Mouse (Mus musculus) liver, embryonic 15.5 days (tissue): ENCODE data around the gene Rnf24. TPM values are rescaled to one million over a fixed set of nuclear protein-coding genes. Genes with fewer than 3 reads are reported as not detected.
"Not testable (repeated sequence)": the region's sequence is repeated elsewhere in the genome, so short reads cannot be mapped to it uniquely, and the experiment has no call there.

Experiments
- ATAC-seq: fragments of 200-750 bp; cut with Nextera tagmentation; 2 replicates; pipeline ENCODE4 v1.8.0; 2017; ENCODE audit warnings: moderate number of reproducible peaks, mild to moderate bottlenecking, moderate library complexity; ENCODE audit not compliant: insufficient read depth
- H3K27ac ChIP-seq: fragments of 300-500 bp; sonication (generic); replicated peaks from 2 replicates; pipeline ENCODE4 v1.5.1; 2015; ENCODE audit warnings: mild to moderate bottlenecking, inconsistent platforms
- H3K27me3 ChIP-seq: fragments of 300-500 bp; sonication (generic); 2 replicates; pipeline ENCODE4 v1.6.1; 2015; ENCODE audit warnings: mild to moderate bottlenecking, inconsistent platforms
- H3K36me3 ChIP-seq: fragments of 300-500 bp; sonication (generic); replicated peaks from 2 replicates; pipeline ENCODE4 v1.6.1; 2015; ENCODE audit warnings: moderate library complexity, mild to moderate bottlenecking, inconsistent platforms
- H3K4me1 ChIP-seq: fragments of 300-500 bp; sonication (generic); replicated peaks from 2 replicates; pipeline ENCODE4 v1.6.1; 2015; ENCODE audit warnings: inconsistent platforms
- H3K4me2 ChIP-seq: fragments of 300-500 bp; sonication (generic); 2 replicates; pipeline ENCODE4 v1.6.1; 2015; ENCODE audit warnings: moderate library complexity, mild to moderate bottlenecking, inconsistent platforms
- H3K4me3 ChIP-seq: fragments of 300-500 bp; sonication (generic); replicated peaks from 2 replicates; pipeline ENCODE4 v1.5.1; 2015; ENCODE audit warnings: mild to moderate bottlenecking, inconsistent platforms
- H3K9ac ChIP-seq: fragments of 300-500 bp; sonication (generic); 2 replicates; pipeline ENCODE4 v1.6.1; 2015; ENCODE audit warnings: moderate library complexity, mild to moderate bottlenecking, inconsistent platforms
- H3K9me3 ChIP-seq: fragments of 300-500 bp; sonication (generic); replicated peaks from 2 replicates; pipeline ENCODE4 v1.6.1; 2016; ENCODE audit warnings: inconsistent platforms
- WGBS: fragments of 180-500 bp; shearing (Covaris S2); methylation state at CpG from one replicate; pipeline ENCODE4 v1.1.7; 2015; ENCODE audit warnings: mixed read lengths; ENCODE audit not compliant: insufficient replicate concordance; 5-methylcytosine and 5-hydroxymethylcytosine counted together
- polyA plus RNA-seq: library from polyadenylated mRNA; unstranded; fragments of >200 nt; fragmentation: Nextera tagmentation; extraction: Ambion mirVana; gene quantifications from 2 replicates; pipeline ENCODE4 v1.2.1, GENCODE M21; 2015

The Rnf24 gene
- polyA plus RNA-seq, 1 experiment from 2014 or later: 0.48 TPM

DNA sequence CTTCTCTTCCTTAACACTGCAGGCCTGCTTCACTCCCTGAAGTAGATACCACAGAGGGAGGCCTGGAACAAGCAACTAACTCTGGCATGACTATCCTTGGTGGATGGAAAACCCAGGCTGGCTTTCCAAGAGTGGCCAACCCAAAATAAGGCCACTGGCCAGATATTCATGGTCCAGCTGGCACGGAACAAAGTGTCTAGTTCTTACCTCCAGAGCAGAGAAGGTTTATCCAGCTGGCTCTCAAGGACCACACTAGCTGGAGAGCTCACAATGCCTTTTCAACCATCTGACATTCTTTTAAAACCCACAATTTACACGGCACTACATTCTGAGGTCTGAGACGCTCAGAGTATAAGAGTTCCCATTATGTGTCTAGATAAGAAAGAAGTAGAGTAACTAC is 8.2 kb downstream of the Rnf24 start:
- WGBS: 60% methylated on average over 3 of the region's 3 CpGs
- no peaks in the 10 kb centered on the region for H3K27me3 ChIP-seq
- ATAC-seq: no peak
- H3K4me1 ChIP-seq: no peaks in the 10 kb centered on the region; the same call in 1 of the 2 replicates
- H3K9ac ChIP-seq: no peak overlapping the region
- no peaks in the 10 kb centered on the region for H3K36me3 ChIP-seq
- no peak overlapping the region for H3K4me2 ChIP-seq
- no peaks in the 10 kb centered on the region for H3K9me3 ChIP-seq
- no peak overlapping the region for H3K27ac ChIP-seq
- H3K4me3 ChIP-seq: no peak overlapping the region

DNA sequence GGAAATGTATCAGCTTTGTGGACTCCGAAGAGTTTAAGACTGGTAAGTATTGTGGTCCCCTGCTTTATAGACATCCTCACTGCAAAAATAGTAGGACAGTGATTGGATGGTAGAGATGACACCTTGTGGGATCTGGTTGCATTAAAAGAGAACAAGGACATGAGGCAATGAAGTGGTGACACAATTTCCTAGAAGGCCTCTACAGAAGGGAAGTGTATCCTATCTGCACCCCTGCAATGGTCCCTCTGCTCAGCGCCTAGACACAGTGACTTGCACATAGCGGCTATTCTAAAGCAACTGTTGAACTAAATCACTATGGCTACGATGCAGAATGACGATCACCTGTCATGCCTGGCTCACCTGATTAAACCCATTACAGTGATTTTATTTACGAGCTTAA is 15.1 kb downstream of the Rnf24 start:
- Histone ChIP-seq H3K4me3 (no peak overlapping the region), H3K9me3 (no peaks in the 10 kb centered on the region), H3K27ac (no peak overlapping the region), H3K27me3 (no peaks in the 10 kb centered on the region), H3K4me2 (no peak overlapping the region), H3K9ac (no peak overlapping the region), H3K36me3 (no peaks in the 10 kb centered on the region), H3K4me1 (no peaks in the 10 kb centered on the region; the same call in 1 of the 2 replicates)
- 57% methylated on average over 6 of the region's 6 CpGs for WGBS
- no peak for ATAC-seq

- H3K27me3 ChIP-seq: no peaks in the 10 kb centered on the region
- H3K9ac ChIP-seq: no peak overlapping the region
- H3K4me3 ChIP-seq: no peak overlapping the region
- no peaks in the 10 kb centered on the region for H3K36me3 ChIP-seq
- H3K4me1 ChIP-seq: no peaks in the 10 kb centered on the region; the same call in 1 of the 2 replicates
- H3K27ac ChIP-seq: no peak overlapping the region
- H3K4me2 ChIP-seq: no peak overlapping the region
- no peak for ATAC-seq
- WGBS: 66% methylated on average over 3 of the region's 3 CpGs
- no peaks in the 10 kb centered on the region for H3K9me3 ChIP-seq
Measured at GRCm38 (mm10) chr2:131330548-131330947, 22.1 kb downstream of the Rnf24 start.

- WGBS: 53% methylated on average over 1 of the region's 1 CpGs
- Histone ChIP-seq H3K4me3 (no peak overlapping the region), H3K36me3 (no peaks in the 10 kb centered on the region), H3K27ac (no peak overlapping the region), H3K9ac (no peak overlapping the region), H3K9me3 (no peaks in the 10 kb centered on the region), H3K4me2 (no peak overlapping the region), H3K4me1 (peaks cover under 1% of the 10 kb centered on the region), H3K27me3 (no peaks in the 10 kb centered on the region)
- no peak for ATAC-seq
Measured at GRCm38 (mm10) chr2:131328981-131329380, 23.7 kb downstream of the Rnf24 start.

- Histone ChIP-seq H3K9ac (no peak overlapping the region), H3K4me2 (no peak overlapping the region), H3K36me3 (no peaks in the 10 kb centered on the region), H3K27ac (0 out of 2 replicates have a peak overlapping the region, but pooled peaks have one; percentile 2), H3K9me3 (no peaks in the 10 kb centered on the region), H3K27me3 (no peaks in the 10 kb centered on the region), H3K4me3 (no peak overlapping the region), H3K4me1 (peaks cover 14% of the 10 kb centered on the region)
- no peak for ATAC-seq
- 27% methylated on average over 3 of the region's 3 CpGs for WGBS
Measured at GRCm38 (mm10) chr2:131326044-131326443, 26.6 kb downstream of the Rnf24 start.

- H3K4me2 ChIP-seq: no peak overlapping the region
- H3K27ac ChIP-seq: no peak overlapping the region
- H3K9me3 ChIP-seq: no peaks in the 10 kb centered on the region
- no peaks in the 10 kb centered on the region for H3K36me3 ChIP-seq
- H3K4me1 ChIP-seq: peaks cover 16% of the 10 kb centered on the region; the same call in 1 of the 2 replicates
- H3K27me3 ChIP-seq: no peaks in the 10 kb centered on the region
- no peak overlapping the region for H3K9ac ChIP-seq
- no peak for ATAC-seq
- WGBS: 23% methylated on average over 1 of the region's 1 CpGs
- no peak overlapping the region for H3K4me3 ChIP-seq
Measured at GRCm38 (mm10) chr2:131323675-131324074, 29.0 kb downstream of the Rnf24 start.

DNA sequence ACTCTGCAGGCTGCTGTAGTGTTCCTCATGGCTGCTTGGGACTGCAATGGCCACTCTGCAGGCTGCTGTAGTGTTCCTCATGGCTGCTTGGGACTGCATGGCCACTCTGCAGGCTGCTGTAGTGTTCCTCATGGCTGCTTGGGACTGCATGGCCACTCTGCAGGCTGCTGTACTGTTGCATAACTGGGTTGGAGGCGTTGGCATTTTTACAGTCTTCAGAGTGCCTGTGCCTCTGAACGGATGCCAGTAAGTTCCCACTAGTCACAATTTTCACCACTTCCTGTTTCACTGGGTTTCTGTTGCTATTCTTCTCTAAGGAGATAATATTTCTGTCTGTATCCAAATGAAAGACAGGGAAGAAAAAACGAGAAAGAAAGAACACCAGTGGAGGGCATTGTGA is 31.5 kb downstream of the Rnf24 start:
- not testable (repeated sequence) for H3K9ac ChIP-seq, ATAC-seq, H3K4me2 ChIP-seq, H3K27me3 ChIP-seq, H3K9me3 ChIP-seq, H3K36me3 ChIP-seq, H3K4me3 ChIP-seq, H3K27ac ChIP-seq
- peaks cover 16% of the 10 kb centered on the region; the same call in 1 of the 2 replicates for H3K4me1 ChIP-seq
- WGBS: 10% methylated on average over 3 of the region's 3 CpGs

DNA sequence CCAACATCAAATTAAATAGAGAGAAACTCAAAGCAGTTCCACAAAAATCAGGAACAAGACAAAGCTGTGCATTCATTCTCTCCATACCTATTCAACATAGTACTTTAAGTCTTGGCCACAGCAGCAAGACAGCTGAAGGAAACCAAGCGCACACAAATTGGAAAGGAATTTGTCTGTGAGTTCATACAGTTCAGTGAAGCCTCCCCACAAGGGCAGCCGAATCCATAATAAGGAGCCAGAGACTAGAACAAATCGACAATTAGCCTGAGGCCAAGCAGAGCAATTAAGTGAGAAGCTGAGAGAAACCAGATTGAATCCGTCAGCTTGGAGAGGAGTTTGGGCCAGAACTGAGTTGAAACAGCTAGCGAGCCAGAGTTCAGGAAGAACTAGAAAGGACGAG is 33.3 kb downstream of the Rnf24 start:
- Histone ChIP-seq H3K4me3 (no peak overlapping the region), H3K9ac (no peak overlapping the region), H3K27me3 (no peaks in the 10 kb centered on the region), H3K4me2 (no peak overlapping the region), H3K9me3 (no peaks in the 10 kb centered on the region), H3K36me3 (no peaks in the 10 kb centered on the region), H3K27ac (no peak overlapping the region), H3K4me1 (peaks cover 16% of the 10 kb centered on the region; the same call in 1 of the 2 replicates)
- ATAC-seq: no peak
- 76% methylated on average over 6 of the region's 6 CpGs for WGBS

GRCm38 (mm10) chr2:131316167-131316566 is 36.5 kb downstream of the Rnf24 start:
- 0 out of 2 replicates have a peak, but pooled peaks cover 3% of the 10 kb centered on the region for H3K4me1 ChIP-seq
- no peaks in the 10 kb centered on the region for H3K27me3 ChIP-seq
- H3K9me3 ChIP-seq: no peaks in the 10 kb centered on the region
- no peaks in the 10 kb centered on the region for H3K36me3 ChIP-seq
- no peak overlapping the region for H3K27ac ChIP-seq
- no peak for ATAC-seq
- H3K4me3 ChIP-seq: no peak overlapping the region
- WGBS: 43% methylated on average over 2 of the region's 2 CpGs
- no peak overlapping the region for H3K9ac ChIP-seq
- no peak overlapping the region for H3K4me2 ChIP-seq

- H3K4me1 ChIP-seq: no peaks in the 10 kb centered on the region
- no peaks in the 10 kb centered on the region for H3K36me3 ChIP-seq
- no peaks in the 10 kb centered on the region for H3K27me3 ChIP-seq
- no peak overlapping the region for H3K9ac ChIP-seq
- ATAC-seq: no peak
- no peak overlapping the region for H3K4me2 ChIP-seq
- no peak overlapping the region for H3K4me3 ChIP-seq
- H3K27ac ChIP-seq: no peak overlapping the region
- H3K9me3 ChIP-seq: no peaks in the 10 kb centered on the region
- 59% methylated on average over 6 of the region's 6 CpGs for WGBS
Measured at GRCm38 (mm10) chr2:131309296-131309695, 43.4 kb downstream of the Rnf24 start.

DNA sequence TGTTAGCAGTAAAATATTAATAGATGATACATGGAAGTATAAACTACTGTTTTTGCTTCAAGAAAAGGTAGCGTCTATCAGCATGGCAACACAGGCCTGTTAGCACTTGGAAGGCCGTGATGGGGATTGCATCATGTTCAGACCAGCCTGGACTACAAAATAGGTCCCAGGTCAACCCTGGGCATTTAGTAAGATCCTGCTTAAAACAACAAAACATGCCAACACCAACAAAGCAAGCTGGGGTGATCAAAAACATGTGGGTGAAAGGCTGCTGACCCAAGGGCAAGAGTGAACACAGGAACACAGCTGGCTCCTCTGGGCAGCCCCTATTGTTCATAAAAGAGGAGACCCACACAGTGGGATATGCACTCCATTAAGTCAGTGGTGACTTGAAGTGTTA is 44.9 kb downstream of the Rnf24 start:
- H3K9me3 ChIP-seq: no peaks in the 10 kb centered on the region
- H3K36me3 ChIP-seq: no peaks in the 10 kb centered on the region
- WGBS: 63% methylated on average over 2 of the region's 2 CpGs
- no peak overlapping the region for H3K9ac ChIP-seq
- H3K4me3 ChIP-seq: no peak overlapping the region
- ATAC-seq: no peak
- H3K4me1 ChIP-seq: no peaks in the 10 kb centered on the region
- H3K27me3 ChIP-seq: no peaks in the 10 kb centered on the region
- H3K27ac ChIP-seq: no peak overlapping the region
- H3K4me2 ChIP-seq: no peak overlapping the region

DNA sequence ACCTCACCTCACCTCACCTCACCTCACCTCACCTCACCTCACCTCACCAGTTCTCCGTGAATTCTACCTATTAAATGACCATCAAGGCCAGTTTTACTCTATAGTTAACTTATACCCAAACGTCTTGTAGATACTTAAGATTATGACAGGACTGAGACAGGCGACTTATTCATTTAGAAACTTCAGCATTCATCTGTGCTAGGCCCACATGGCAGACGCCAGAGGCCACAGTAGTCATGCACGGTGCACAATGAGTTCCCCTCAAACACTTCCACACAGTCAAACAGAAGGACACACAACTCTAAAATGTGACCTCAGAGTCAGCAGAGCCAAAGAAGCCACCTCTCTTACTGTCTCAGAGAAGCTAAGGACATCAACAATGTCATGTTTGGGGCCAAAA is 45.3 kb downstream of the Rnf24 start:
- Histone ChIP-seq H3K9me3 (no peaks in the 10 kb centered on the region), H3K4me2 (no peak overlapping the region), H3K9ac (no peak overlapping the region), H3K27ac (no peak overlapping the region), H3K27me3 (no peaks in the 10 kb centered on the region), H3K4me1 (no peaks in the 10 kb centered on the region), H3K4me3 (no peak overlapping the region), H3K36me3 (no peaks in the 10 kb centered on the region)
- WGBS: 64% methylated on average over 5 of the region's 5 CpGs
- ATAC-seq: no peak
